Mouse (Mus musculus): ENCODE measurements around the gene Rab5c. TPM values are rescaled to one million over a fixed set of nuclear protein-coding genes. Genes with fewer than 3 reads are reported as not detected.

Gene Rab5c
- total RNA-seq, 2 experiments from 2014 or later, result 40.3 to 42.7 TPM

DNA sequence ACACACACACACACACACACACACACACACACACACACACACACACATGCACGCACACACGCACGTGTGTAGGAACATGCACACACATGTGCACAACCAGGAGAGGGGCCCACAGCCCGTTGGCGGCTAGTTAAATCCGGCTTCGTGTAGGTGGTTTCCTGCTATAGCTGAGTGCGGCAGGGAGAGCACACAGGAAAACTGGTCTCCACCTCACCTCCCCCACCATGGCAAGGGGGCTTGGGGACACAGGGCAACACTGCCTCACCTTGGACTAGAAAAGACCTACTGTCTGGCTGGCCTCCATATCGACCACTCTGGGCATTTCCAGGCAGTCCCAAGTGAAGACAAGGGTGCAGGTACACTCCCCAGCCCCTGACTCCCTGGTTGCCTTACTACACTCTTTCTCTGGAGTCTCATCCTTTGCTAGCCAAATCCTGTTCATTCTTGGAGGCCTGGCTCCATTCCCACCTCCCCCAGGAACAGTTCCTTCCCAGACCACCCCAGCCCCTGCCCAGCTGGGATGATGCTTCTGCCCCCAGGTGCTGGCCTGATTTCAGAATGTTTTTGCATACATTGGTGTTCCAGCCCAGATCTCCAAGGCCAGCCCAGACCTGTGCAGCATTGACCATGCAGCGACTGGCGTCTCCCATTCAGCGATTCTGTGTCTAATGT, 16.1 kb upstream of the Rab5c start:
- no peak for DNase-seq (ENCODE audit: low spot score)

GRCm38 (mm10) chr11:100752294-100752693, 14.3 kb upstream of the Rab5c start:
- no peak for DNase-seq (ENCODE audit: low spot score)

GRCm38 (mm10) chr11:100750127-100750526, 12.1 kb upstream of the Rab5c start:
- no peak for DNase-seq (ENCODE audit: low spot score)

DNA sequence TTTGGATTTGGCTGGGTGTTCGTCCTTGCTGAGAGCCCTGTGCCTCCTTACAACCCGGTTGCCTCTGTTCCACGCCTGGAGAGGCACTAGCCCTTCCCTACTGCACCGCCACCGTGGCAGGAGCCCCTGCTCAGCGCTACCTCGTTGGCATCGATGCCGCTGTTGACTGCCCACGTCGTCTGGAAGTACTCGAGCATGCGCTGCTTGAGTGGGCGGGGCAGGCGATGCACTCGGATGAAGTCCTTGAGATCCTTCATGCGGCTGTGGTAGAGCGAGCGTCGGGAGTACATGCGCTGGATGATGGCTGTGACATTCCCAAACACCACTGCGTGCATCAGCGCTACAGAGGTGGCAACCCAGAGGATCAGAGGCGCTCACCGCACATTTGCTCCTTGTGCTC, 11.5 kb upstream of the Rab5c start:
- DNase-seq (ENCODE audit: low spot score), result no peak

DNA sequence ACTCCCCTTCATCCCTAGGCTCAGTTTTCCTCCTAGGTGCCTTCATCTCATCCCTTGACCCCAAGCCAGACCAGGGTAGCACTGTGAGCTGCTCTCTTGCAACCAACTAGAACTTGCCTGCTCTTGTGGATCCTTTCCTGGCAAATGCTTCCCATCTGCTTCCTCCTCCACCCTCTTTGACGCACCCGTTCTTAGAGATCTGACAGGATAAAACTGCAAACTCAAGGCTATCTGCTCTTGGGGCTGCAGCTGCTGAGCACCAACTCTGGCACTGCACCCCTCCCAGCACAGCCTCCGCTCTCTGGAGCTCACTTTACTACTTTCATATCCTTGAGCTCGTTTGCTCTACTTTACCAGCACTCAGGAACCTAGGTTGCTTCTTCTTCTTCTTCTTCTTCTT, 10.6 kb upstream of the Rab5c start:
- DNase-seq (ENCODE audit: low spot score), result no peak

DNA sequence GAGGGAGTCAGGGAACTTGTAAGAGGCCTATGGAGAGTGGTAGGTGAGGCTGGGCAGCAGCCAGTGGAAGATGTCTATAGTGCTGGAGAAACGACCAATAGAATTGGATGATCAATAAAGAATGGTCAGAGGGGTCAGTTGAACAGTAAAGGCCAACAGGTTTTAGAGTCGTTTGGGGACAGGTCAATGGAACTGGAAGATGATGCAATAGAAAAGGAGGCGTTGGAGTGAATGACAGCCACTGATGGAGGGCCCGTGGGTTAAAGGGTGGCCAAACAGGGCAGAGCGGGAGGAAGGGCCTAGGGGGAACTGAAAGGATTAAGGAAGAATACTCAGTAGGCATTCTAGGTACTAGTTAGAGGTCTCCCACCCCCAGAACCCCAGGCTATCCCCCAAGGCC, 9.1 kb upstream of the Rab5c start:
- DNase-seq (ENCODE audit: low spot score), result no peak

DNA sequence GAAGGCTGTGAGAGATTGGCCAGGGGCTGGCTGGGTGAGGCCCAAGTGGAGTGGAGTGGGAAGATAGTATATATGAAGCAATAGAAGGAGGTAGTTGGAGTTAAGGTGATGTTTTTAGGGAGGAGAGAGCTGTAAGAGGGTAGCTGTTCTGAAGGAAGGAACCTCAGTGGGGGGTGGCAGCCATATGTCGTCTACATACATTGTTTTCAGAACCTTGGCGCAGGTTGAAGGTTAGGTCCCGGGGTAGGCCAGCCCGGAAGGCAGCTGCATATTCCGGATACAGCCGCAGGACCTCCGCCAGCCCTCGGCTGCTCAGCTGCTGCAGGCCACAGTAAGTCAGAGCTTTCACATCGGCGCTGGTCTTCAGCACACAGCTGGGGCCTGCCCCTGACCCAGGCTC, 8.5 kb upstream of the Rab5c start:
- no peak for DNase-seq (ENCODE audit: low spot score)

DNA sequence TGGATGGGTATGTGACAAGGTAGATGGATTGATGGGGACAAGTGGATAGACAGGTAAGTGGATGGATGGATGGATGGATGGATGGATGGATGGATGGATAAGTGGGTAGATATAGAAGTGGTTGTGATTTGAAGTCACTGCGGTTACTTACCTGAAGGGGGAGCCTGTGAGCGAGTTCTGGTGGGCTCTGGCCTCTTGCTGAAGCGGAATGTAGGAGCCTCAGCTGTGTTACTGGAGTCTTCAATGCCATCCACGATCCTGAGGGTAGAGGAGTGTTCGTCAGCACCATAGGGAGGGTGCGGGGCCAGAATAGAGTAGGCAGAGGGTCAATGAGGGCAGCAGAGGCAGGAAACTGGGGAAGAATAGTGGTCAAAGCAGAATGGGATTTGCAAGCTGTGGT, 7.1 kb upstream of the Rab5c start:
- peak; percentile 48 for DNase-seq (ENCODE audit: low spot score)

DNA sequence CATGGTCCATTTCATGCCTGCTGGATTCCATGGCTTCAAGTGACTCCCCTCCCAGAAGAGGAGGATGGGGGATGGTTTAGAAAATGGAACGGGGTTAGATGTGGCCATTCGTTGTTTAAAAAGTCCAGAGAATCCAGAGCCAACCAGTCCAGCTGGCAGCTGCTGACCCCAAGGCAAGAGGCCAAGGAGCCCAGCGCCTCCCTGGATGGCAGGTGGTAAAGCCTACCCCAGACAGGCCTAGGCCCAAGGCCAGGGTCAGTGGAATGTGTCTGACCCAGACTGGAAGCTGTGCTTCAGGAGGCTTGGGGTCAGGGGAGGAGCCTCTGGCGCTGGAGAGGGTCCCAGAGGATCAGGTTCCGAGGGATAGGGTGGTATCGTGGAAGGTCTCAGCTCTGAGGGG, 3.3 kb upstream of the Rab5c start:
- DNase-seq (ENCODE audit: low spot score), result peak; percentile 63

- no peak for DNase-seq (ENCODE audit: low spot score)
These were observed 734 bp upstream of the Rab5c start for GRCm38 (mm10) chr11:100738749-100739148.

GRCm38 (mm10) chr11:100737105-100737733, 796 bp downstream of the Rab5c start:
- DNase-seq (ENCODE audit: low spot score), result no peak

- DNase-seq (ENCODE audit: low spot score), result no peak
These were observed 1.3 kb downstream of the Rab5c start for GRCm38 (mm10) chr11:100736746-100737080.

GRCm38 (mm10) chr11:100735954-100736745, 1.9 kb downstream of the Rab5c start:
- DNase-seq (ENCODE audit: low spot score), result no peak

- no peak for DNase-seq (ENCODE audit: low spot score)
These were observed 2.7 kb downstream of the Rab5c start for GRCm38 (mm10) chr11:100735134-100735865.

DNA sequence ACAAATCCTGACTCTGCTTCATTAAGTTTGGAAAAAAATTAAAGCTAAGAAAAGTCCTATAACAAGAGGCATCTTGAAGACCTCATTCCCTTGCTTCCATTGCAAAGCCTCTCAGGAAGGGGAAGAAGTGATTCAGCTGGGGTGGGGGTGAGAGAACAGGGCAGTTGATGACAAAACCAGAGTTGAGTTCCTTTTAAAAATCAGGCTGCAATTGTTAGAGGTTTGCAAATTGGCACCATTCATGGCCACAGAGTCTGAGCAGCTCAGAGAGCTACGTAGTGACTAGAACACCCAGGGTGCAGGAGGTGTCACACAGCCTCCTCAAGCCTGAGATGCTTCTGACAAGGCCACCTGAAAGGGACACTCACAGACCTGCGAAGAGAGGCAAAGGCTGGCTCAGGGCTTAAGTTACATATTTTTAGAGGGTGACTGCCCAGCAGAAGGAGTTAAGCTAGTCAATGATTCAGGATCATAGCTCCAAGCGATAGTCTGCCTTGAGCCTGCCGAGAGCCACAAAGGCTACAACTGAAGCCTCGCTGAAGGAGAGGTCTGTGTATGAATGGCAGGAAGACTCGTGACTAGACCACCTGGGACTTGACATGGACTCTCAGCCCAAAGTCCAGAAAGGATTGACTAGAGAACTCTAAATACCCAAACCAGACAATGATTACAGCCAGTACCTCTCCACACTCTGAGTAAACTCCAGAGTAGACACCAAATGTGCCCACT, 7.4 kb downstream of the Rab5c start:
- DNase-seq (ENCODE audit: low spot score), result no peak

DNA sequence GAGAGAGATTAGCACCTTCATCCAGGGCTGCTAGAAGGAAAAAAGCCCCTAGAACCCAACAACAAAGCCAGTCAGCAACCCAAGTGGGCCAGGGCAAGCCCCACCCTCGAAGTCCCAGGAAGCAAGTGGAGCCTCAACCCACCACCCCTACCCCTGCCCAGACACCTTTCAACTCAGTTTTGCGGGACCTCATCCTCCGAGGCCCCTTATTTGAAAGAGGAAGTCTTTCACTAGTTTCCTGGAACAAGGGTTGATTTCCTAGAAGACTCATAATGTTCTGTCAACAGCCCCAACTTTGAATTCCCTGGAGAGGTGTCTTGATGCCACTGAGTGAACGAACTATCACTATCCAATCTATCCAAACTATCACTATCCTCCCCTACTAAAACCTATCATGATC, 8.0 kb downstream of the Rab5c start:
- DNase-seq (ENCODE audit: low spot score), result no peak

DNA sequence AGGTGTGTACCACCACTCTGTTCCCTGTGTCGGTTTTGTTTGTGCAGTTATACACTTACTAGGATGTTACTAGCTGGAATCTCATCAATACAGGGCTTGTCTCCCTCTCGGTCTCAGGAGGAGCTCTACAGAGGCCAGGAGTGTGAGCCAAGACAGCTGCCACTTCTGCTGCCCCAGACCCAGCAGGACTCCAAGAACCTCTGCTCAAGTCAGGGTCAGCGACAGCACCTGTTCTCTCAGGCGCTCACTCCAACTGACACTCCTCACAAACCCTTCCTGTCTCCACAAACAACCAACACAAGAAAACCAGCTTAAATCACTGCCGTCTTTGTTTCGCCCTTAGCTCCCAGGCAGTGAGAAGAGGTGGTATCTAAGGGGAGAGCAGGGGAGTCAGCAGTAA, 9.4 kb downstream of the Rab5c start:
- no peak for DNase-seq (ENCODE audit: low spot score)

GRCm38 (mm10) chr11:100727201-100727600, 10.8 kb downstream of the Rab5c start:
- DNase-seq (ENCODE audit: low spot score), result no peak

DNA sequence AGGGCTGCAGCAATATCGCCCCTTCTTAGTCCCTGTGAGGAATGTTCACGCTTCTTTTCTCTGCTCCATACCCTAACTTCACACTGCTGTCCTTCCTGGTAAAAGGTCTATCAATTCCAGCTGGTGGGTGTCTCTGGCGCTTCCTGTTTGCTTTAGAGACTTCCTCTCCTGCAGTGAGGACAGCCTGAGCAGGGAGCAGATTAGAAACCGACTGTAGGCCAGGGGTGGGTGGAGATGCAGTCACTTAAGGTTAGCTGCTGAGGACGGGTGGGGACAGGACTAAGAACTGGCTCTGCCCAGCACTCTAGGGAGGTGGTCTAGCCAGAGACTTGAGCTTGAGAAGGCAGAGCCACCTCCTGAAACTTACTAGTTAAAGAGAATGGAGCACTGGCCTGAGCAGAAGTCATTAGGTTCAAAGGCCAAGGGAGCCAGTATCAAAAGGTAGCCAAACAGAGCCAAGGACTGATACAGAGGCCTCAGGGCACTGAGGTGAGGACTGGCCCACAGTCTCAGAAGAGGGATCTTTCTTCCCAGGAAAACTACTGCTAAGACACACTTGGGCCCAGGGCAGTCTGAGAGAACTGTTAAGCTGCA, 13.0 kb downstream of the Rab5c start:
- DNase-seq (ENCODE audit: low spot score), result no peak

DNA sequence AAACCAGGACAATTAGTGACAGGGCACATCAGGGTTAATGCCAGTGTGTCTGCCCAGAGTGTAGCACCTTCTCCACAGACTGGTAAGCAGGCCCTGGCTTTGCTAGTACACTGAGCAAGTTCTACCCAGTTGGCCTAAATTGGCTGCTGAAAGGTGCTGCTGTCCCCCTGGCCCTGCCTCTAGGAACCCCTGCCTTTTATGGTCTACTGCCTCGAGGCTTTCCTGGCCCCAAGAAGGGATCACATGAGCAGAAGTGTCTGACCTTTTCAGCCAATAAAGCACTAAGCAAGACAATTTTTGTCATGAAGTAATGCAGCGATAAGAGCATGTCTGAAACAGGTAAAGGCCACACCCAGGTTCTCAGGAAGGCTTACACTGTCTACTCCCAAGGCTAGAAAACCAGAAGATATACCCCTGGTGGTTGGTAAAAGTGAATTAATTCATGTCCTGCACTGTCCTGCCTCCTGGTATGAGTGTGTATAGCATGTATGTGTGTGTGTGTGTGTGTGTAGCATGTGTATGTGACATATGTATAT, 15.5 kb downstream of the Rab5c start:
- DNase-seq (ENCODE audit: low spot score), result no peak
